Mouse (Mus musculus) lung, postnatal 25 days (tissue): ENCODE data around the gene Slc25a5.
"Not testable (repeated sequence)": the region's sequence is repeated elsewhere in the genome, so short reads cannot be mapped to it uniquely, and the experiment has no call there.

Source experiments
- DNase-seq: peaks from one replicate; pipeline ENCODE4 v3.0.0; 2022; ENCODE audit warnings: low spot score

The Slc25a5 gene

GRCm38 (mm10) chrX:36795424-36796162 lies at the start of gene Slc25a5:
Gene Slc25a5, plus strand, starts transcription at chrX:36795651.
- DNase-seq: peak; percentile 89

- no peak for DNase-seq
These were observed 48.7 kb upstream of the Slc25a5 start for GRCm38 (mm10) chrX:36746789-36747188.

- no peak for DNase-seq
These were observed 46.9 kb upstream of the Slc25a5 start for GRCm38 (mm10) chrX:36748573-36748972.

DNA sequence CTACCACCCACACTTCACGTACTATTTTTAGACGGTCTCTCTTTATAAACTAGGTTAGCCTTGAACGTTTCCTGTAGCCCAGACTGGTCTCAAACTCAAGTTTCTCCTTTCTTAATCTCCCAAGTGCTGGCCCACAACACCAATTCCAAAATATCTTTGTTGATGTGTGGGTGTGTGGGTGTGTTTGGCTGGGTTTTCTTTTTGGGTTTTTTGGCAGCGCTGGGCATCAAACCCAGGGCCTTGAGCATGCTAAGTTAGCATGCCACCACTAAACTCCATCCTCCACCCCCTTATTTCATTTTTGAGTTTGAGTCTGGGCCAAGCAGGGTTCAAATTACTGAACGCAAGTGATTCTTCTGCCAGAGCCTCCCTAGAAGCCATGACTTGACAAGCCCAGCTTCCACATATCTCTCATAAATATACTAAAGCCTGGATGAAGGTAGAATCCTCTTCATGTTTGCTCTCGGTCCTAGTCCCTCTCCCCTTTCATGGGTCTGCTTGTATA lies 46.1 kb upstream of the Slc25a5 start:
- no peak for DNase-seq

DNA sequence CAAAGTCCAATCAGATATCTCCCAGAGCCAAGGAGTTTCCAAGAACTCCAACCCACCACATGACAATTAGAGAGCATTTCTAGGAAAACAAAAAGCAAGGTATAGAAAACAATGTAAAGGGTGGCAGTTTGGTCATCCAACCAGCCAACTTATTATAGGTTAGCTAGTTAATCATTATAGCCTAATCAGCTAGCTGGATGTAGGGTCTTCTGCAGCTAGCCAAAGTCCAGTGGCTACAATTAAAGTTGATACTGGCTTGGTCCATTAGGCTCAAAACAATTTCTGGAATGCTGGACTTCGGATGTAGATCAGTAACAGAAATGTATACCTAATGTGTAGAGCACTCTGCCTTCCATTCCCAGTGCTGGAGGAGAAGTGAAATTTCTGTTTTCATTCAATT lies 44.9 kb upstream of the Slc25a5 start:
- DNase-seq: no peak

- DNase-seq: no peak
These were observed 42.9 kb upstream of the Slc25a5 start for GRCm38 (mm10) chrX:36752586-36752985.

DNA sequence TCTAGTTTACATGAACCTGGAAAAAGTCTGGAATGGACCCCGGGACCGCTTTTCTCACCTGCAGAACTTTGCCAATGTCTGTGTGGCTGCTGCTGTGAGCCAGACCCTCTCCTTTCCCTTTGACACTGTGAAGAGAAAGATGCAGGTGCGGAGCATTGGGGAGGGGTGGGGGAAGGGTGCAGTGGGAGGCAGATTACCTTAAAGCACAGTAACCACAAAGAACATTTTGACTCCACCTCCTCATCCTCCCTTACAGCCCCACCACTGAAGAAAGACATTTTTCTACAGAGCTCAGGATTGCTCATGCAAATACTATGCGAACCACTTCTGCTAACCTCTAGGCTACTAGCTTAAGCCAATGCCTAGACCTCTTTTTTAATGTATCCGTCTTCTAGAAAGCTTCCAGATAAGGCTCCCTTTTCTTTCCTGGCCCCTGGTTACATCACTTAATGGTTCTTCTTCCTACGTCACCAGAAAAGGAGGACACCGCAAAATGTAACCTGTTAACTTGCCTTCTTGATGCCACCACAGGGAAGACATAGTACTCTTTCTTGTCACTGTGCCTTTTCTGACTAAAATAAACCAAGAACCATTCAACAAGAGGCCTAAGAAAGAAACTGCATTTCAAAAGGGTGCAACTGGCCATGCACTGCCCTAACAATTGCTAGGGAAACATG lies 37.5 kb upstream of the Slc25a5 start:
- no peak for DNase-seq

GRCm38 (mm10) chrX:36758566-36758965 lies 36.9 kb upstream of the Slc25a5 start:
- peak; percentile 18 for DNase-seq

- DNase-seq: peak; percentile 59
These were observed 34.4 kb upstream of the Slc25a5 start for GRCm38 (mm10) chrX:36760946-36761635.

- no peak for DNase-seq
These were observed 33.2 kb upstream of the Slc25a5 start for GRCm38 (mm10) chrX:36762289-36762688.

DNA sequence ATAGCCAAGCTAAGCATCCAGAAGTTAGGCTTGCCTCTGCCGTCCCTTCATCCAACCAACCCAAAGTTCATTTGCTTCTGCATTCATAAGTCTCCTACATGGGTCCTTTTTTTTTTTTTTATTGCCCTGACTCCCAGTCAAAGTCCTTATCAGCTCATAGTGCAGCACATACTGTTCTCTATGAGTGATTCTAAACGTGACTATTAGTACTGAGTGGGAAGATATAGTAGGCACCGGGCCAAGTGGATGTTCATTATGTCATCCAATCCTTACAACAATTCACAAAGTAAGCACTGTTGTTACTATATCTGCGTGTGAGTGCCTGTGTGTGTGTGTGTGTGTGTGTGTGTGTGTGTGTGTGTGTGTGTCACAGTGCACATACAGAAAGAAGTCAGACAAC lies 32.6 kb upstream of the Slc25a5 start:
- no peak for DNase-seq

DNA sequence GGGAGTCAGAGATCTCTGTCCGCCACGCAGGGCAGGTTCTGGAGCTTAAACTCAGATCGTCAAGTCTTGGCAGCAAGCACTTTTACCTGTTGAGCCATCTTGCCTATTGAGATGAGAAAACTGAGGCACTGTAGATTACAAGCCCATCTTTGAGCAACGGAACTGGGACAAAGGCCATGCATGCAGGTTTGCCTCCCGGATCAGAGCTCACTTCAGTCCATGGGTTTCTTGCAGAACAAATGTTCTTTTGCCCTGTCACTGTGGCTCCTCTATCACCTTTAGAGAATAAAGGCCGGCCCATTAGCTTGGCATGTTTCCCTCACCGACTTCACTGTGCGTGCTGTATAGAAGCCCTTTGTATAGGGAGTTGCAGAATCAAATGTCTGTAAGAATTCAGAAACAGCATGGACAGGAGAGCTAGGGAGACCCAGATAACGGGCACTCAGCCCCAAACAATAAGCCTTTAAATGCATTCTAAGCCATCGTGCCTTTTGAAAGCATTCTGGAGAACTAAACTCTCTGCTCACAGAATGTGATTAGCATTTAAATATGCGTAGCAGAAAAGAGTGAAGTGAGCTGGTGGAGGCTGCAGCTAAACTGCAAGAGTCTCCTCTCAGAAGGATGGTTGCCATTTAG lies 32.0 kb upstream of the Slc25a5 start:
- no peak for DNase-seq

- DNase-seq: no peak
These were observed 31.5 kb upstream of the Slc25a5 start for GRCm38 (mm10) chrX:36763934-36764317.

DNA sequence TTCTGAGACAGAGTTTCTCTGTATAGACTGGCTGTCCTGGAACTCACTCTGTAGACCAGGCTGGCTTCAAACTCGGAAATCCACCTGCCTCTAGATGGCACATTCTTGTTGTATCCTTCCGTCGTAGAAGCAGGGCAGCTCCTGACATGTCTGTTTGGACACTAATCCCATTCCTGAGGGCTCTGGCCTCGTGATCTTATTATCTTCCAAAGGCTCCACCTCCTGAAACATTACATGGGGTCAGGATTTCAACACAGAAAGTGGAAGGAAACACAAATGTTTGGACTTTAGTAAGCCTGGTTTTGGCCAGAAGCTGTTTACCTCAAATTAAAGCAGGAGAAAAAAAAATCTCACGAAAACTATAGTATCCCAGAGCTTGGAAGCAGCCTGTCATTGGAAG lies 28.1 kb upstream of the Slc25a5 start:
- no peak for DNase-seq

DNA sequence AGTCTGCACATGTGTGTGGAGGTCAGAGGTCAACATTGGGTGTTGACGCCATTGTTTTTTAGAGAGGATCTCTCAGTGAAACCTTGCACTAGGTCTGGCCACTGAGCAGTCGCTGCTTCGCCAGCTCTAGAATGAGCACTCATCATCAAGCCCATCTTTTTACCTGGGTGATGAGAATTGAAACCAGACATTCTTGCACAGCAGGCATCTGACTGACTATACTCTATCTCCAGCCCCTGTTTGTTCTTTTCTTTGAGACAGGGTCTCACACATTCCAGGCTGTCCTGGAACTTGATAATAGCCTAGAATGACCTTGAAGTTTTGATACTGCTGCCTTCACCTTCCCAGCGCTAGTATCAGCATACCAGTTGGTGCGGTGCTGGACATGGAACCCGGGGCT lies 22.9 kb upstream of the Slc25a5 start:
- no peak for DNase-seq

DNA sequence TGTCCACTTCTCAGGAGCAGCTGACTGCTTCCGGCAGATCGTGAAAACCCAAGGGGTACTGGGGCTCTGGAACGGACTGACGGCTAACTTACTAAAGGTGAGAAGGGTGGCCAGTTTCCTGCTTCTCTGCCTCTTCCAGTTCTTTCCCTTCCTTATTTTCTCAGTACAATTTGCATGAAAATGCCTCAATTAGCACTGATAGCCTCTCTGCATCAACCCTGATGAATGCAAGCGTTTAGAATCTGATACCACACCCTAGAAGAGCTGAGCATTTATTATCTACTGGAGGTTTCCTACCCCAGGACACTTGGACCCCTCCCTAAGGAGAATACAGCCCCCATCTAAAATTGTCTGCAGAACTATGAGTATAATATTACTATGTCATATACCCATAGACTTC lies 19.9 kb upstream of the Slc25a5 start:
- DNase-seq: no peak

DNA sequence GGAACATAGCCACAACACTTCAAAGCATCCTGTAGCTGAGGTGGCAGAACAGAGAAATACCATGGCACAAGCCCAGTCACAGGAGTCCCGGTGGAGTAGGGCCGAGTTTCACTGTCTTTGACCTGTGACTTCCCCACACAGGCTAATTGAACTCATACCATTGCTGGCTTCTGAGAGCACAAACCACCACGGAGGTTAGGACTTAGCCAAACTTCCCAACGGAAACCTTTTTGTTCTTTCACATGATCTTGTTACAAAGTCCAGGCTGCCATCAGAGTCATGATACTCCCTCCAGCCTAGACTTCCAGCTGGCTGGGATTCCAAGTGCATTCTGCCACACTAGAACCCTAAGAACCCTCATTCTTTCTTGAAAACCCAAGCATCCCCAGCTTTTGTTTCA lies 17.8 kb upstream of the Slc25a5 start:
- DNase-seq: no peak

- DNase-seq: no peak
These were observed 6.1 kb upstream of the Slc25a5 start for GRCm38 (mm10) chrX:36789360-36789759.

GRCm38 (mm10) chrX:36794571-36794970 lies 880 bp upstream of the Slc25a5 start:
- DNase-seq: no peak

DNA sequence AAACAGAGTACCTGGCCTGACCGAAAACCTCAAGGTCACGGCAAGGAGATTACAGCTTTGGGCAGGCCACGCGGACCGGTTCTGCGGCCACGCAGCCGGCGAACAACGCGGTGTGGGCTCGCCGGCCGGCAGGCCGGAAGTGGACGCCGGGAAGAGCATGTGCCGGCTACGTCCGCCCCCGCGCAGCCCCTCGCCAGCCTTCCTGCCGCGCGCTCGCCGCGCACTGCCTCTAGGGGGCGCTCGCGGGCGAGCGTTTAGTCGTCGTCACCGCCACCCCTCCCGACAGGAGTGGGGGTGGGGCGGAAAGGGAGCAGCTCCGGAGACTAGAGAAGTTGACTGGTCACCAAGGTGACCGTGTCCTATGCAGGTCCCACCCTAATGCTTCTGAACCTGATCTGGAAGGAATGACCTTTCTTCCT lies 721 bp downstream of the Slc25a5 start:
- DNase-seq: peak; percentile 80

GRCm38 (mm10) chrX:36796734-36797133 lies 1.3 kb downstream of the Slc25a5 start:
- DNase-seq: not testable (repeated sequence)

GRCm38 (mm10) chrX:36799131-36799879 lies 3.9 kb downstream of the Slc25a5 start:
- no peak for DNase-seq
